Mouse (Mus musculus) forebrain, embryonic 12.5 days (tissue): ENCODE results near the gene 4932438A13Rik. TPM values are rescaled to one million over a fixed set of nuclear protein-coding genes. Genes with fewer than 3 reads are reported as not detected.

Experiments used
- ATAC-seq: fragments of 200-750 bp; cut with Nextera tagmentation; 2 replicates; pipeline ENCODE4 v1.8.0; 2017; ENCODE audit warnings: moderate TSS enrichment; ENCODE audit not compliant: low FRiP score
- H3K27ac ChIP-seq: fragments of 300-500 bp; sonication (generic); 2 replicates; pipeline ENCODE4 v1.5.1; 2016; ENCODE audit warnings: mild to moderate bottlenecking
- H3K27me3 ChIP-seq: fragments of 300-500 bp; sonication (generic); 2 replicates; pipeline ENCODE4 v1.6.1; 2016; ENCODE audit warnings: mild to moderate bottlenecking
- H3K36me3 ChIP-seq: fragments of 300-500 bp; sonication (generic); replicated peaks from 2 replicates; pipeline ENCODE4 v1.6.1; 2016; ENCODE audit warnings: mild to moderate bottlenecking
- H3K4me1 ChIP-seq: fragments of 300-500 bp; sonication (generic); 2 replicates; pipeline ENCODE4 v1.6.1; 2016
- H3K4me2 ChIP-seq: fragments of 300-500 bp; sonication (generic); 2 replicates; pipeline ENCODE4 v1.6.1; 2016; ENCODE audit warnings: mild to moderate bottlenecking, moderate library complexity
- H3K4me3 ChIP-seq: fragments of 300-500 bp; sonication (generic); replicated peaks from 2 replicates; pipeline ENCODE4 v1.5.1; 2016; ENCODE audit warnings: mild to moderate bottlenecking
- H3K9ac ChIP-seq: fragments of 300-500 bp; sonication (generic); 2 replicates; pipeline ENCODE4 v1.6.1; 2016; ENCODE audit warnings: mild to moderate bottlenecking
- H3K9me3 ChIP-seq: fragments of 300-500 bp; sonication (generic); 2 replicates; pipeline ENCODE4 v1.6.1; 2016
- WGBS: fragments of 180-500 bp; shearing (Covaris S2); methylation state at CpG from one replicate; pipeline ENCODE4 v1.1.7; 2016; 5-methylcytosine and 5-hydroxymethylcytosine counted together
- polyA plus RNA-seq: library from polyadenylated mRNA; unstranded; fragments of >200 nt; fragmentation: Nextera tagmentation; extraction: Ambion mirVana; gene quantifications from 2 replicates; pipeline ENCODE4 v1.2.1, GENCODE M21; 2016

Gene 4932438A13Rik
- polyA plus RNA-seq, 1 experiment from 2014 or later: 57.0 TPM

DNA sequence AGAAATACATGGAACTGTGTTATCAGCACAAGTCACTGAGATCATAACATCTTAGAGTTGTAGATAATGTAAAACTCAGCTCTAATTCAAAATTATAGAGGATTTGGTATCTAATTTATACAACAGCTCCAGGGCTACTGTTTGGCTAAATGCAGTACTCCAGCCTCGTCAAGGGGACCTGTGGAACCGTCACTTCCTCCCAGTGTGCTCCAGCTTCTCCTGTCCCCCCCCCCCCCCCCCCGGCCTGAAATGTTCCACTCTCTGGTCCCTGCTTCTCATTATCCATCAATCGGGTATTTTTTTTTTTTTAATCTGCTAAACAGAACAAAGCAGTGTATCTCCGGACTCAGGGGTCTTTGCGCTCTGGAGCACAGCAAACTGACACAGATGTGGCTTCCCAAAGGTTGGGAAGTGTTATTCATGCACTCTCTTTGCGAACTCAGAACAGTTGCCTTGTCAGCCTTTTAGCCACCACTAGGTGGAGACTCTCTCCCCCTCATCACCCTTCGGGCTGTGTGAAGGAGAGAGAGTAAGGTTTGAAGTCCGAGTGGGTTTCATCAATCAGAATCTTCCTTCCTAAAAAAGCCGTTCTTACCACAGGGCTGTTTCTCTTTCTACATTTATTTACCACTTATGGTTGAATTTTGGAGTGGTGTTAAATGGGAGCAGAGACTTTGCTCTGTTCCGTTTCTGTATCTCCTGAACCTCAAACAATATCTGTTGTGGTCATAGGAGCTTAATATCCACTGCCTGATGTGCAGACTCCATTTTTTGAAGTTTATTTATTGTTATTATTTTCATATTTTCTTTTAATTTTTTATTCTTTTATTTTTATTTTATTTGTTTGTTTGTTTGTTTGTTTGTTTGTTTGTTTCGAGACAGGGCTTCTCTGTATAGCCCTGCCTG is 22.0 kb upstream of the 4932438A13Rik start:
- Histone ChIP-seq H3K4me2 (peak overlapping the region; percentile 33), H3K4me1 (0 out of 2 replicates have a peak, but pooled peaks cover 2% of the 10 kb centered on the region), H3K4me3 (no peak overlapping the region), H3K27me3 (no peaks in the 10 kb centered on the region), H3K36me3 (no peaks in the 10 kb centered on the region), H3K9me3 (no peaks in the 10 kb centered on the region), H3K27ac (no peak overlapping the region), H3K9ac (no peak overlapping the region)
- WGBS: 28% methylated on average over 11 of the region's 12 CpGs
- peak; percentile 88 for ATAC-seq

- no peaks in the 10 kb centered on the region for H3K27me3 ChIP-seq
- no peaks in the 10 kb centered on the region for H3K9me3 ChIP-seq
- no peak overlapping the region for H3K27ac ChIP-seq
- no peak overlapping the region for H3K9ac ChIP-seq
- H3K4me3 ChIP-seq: no peak overlapping the region
- no peaks in the 10 kb centered on the region for H3K4me1 ChIP-seq
- H3K4me2 ChIP-seq: no peak overlapping the region
- 73% methylated on average over 10 of the region's 10 CpGs for WGBS
- no peaks in the 10 kb centered on the region for H3K36me3 ChIP-seq
- ATAC-seq: no peak
Measured at GRCm38 (mm10) chr3:36853733-36854440, 9.0 kb upstream of the 4932438A13Rik start.

- H3K9me3 ChIP-seq: no peaks in the 10 kb centered on the region
- H3K36me3 ChIP-seq: peaks cover 8% of the 10 kb centered on the region
- peaks cover 5% of the 10 kb centered on the region for H3K4me1 ChIP-seq
- no peak overlapping the region for H3K9ac ChIP-seq
- no peak overlapping the region for H3K4me3 ChIP-seq
- no peak overlapping the region for H3K27ac ChIP-seq
- H3K27me3 ChIP-seq: no peaks in the 10 kb centered on the region
- 92% methylated on average over 3 of the region's 3 CpGs for WGBS
- no peak overlapping the region for H3K4me2 ChIP-seq
- ATAC-seq: no peak
Measured at GRCm38 (mm10) chr3:36861411-36862410, 1.2 kb upstream of the 4932438A13Rik start.

DNA sequence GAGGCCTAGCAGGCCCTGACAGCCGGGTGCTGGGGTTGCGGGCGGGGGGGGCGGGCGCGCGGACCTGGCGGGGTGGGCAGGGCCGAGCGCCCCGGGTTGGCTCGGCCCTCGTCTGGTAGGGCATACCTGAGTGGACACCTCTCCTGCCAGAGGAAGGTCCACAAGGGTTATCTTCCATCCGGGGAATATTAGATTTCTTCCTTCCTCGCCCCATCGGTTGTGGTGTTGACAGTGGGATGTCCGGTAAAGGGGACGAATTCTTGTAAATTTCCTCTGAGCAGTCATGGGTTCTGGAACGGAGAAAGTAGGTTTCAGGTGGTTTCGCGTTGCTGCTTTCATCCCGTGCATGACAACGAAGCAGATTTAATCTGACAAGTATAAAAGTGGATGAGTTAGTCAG is 523 bp downstream of the 4932438A13Rik start:
- H3K4me3 ChIP-seq: peak overlapping the region; percentile 76
- H3K4me2 ChIP-seq: peak overlapping the region; percentile 73
- peaks cover 5% of the 10 kb centered on the region for H3K4me1 ChIP-seq
- H3K27ac ChIP-seq: peak overlapping the region; percentile 71; the same call in 1 of the 2 replicates
- WGBS: 3% methylated on average over 22 of the region's 23 CpGs
- no peak for ATAC-seq
- peaks cover 16% of the 10 kb centered on the region for H3K36me3 ChIP-seq
- H3K9ac ChIP-seq: peak overlapping the region; percentile 88
- no peaks in the 10 kb centered on the region for H3K27me3 ChIP-seq
- no peaks in the 10 kb centered on the region for H3K9me3 ChIP-seq

GRCm38 (mm10) chr3:36863881-36864280 is 977 bp downstream of the 4932438A13Rik start:
- no peak overlapping the region for H3K27ac ChIP-seq
- peaks cover 16% of the 10 kb centered on the region for H3K36me3 ChIP-seq
- H3K9ac ChIP-seq: no peak overlapping the region
- no peaks in the 10 kb centered on the region for H3K27me3 ChIP-seq
- H3K4me1 ChIP-seq: peaks cover 5% of the 10 kb centered on the region
- ATAC-seq: no peak
- peak overlapping the region; percentile 76 for H3K4me3 ChIP-seq
- no peaks in the 10 kb centered on the region for H3K9me3 ChIP-seq
- 87% methylated on average over 4 of the region's 4 CpGs for WGBS
- H3K4me2 ChIP-seq: peak overlapping the region; percentile 73

- no peak overlapping the region for H3K4me3 ChIP-seq
- no peak overlapping the region for H3K9ac ChIP-seq
- no peaks in the 10 kb centered on the region for H3K27me3 ChIP-seq
- H3K9me3 ChIP-seq: no peaks in the 10 kb centered on the region
- no peak for ATAC-seq
- WGBS: 97% methylated on average over 4 of the region's 4 CpGs
- no peak overlapping the region for H3K4me2 ChIP-seq
- no peak overlapping the region for H3K27ac ChIP-seq
- H3K36me3 ChIP-seq: peaks cover 16% of the 10 kb centered on the region
- peaks cover 5% of the 10 kb centered on the region for H3K4me1 ChIP-seq
Measured at GRCm38 (mm10) chr3:36864466-36864865, 1.6 kb downstream of the 4932438A13Rik start.

DNA sequence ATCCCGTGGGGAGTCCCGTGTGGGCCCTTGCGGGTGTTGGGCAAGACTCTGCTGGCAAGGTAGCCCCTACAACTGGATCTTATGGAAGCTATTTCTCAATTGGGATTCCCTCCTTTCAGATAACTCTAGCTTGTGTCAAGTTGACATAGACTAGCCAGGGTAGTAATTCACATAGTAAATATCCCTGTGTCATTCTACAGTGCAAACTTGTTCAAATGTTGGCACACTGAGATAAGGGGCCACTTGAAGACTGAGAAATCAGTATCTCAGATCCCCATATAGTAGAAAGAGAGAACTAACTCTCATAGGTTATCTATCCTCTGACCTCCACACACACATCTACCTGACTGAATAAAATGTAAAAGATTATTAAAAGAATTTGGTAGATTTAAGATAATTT is 42.5 kb downstream of the 4932438A13Rik start:
- Histone ChIP-seq H3K27me3 (no peaks in the 10 kb centered on the region), H3K9me3 (no peaks in the 10 kb centered on the region), H3K36me3 (peaks cover 7% of the 10 kb centered on the region), H3K4me3 (no peak overlapping the region), H3K27ac (no peak overlapping the region), H3K9ac (no peak overlapping the region), H3K4me2 (no peak overlapping the region), H3K4me1 (no peaks in the 10 kb centered on the region)
- ATAC-seq: no peak
- WGBS: 95% methylated on average over 3 of the region's 3 CpGs

DNA sequence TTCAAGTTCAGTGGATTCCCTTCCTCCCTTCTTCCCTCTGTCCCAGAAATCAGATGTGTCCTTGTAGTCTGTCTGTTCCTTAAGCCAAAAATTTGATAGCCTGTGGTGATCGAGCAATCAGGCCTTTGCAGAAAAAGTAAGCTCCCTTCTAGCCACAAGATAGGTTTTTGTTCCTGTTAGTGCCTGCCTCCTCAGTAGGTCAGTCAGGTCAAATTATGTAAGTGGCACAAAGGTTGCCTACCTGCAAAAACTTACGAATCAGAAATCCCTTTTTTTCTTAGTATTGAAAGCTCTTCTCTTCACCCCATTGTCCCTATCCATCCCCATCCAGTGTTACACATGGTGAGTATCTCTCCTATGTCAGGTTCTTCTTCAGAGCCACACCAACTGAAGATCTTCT is 54.9 kb downstream of the 4932438A13Rik start:
- Histone ChIP-seq H3K36me3 (peaks cover 6% of the 10 kb centered on the region; the same call in 1 of the 2 replicates), H3K9me3 (no peaks in the 10 kb centered on the region), H3K27me3 (no peaks in the 10 kb centered on the region), H3K4me2 (no peak overlapping the region), H3K4me3 (no peak overlapping the region), H3K27ac (no peak overlapping the region), H3K9ac (no peak overlapping the region), H3K4me1 (no peaks in the 10 kb centered on the region)
- ATAC-seq: no peak
- 84% methylated on average over 2 of the region's 2 CpGs for WGBS

DNA sequence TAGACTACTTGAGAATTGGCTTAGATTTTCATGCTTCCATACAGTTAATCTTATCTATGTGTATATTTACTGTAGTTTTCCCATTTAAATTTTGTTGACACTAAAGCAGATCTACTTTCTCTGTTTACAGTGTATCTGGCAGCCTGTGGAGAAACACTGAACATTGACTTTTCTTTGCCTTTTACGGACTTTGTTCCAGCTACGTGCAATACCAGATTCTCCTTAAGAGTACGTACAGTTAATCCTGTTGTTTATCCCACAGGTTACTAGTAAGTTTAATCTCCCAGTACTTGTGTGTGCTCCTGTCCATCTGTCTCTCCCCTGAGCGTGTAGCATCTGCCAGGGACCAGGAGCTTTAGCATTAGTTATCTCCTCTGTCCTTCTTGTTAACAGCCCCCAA is 55.4 kb downstream of the 4932438A13Rik start:
- Histone ChIP-seq H3K27ac (no peak overlapping the region), H3K4me3 (no peak overlapping the region), H3K4me1 (no peaks in the 10 kb centered on the region), H3K9me3 (no peaks in the 10 kb centered on the region), H3K27me3 (no peaks in the 10 kb centered on the region), H3K4me2 (no peak overlapping the region), H3K36me3 (peaks cover 6% of the 10 kb centered on the region; the same call in 1 of the 2 replicates), H3K9ac (no peak overlapping the region)
- no peak for ATAC-seq
- WGBS: 96% methylated on average over 4 of the region's 4 CpGs

GRCm38 (mm10) chr3:36941572-36941971 is 78.7 kb downstream of the 4932438A13Rik start:
- Histone ChIP-seq H3K9ac (no peak overlapping the region), H3K4me3 (no peak overlapping the region), H3K27ac (no peak overlapping the region), H3K27me3 (no peaks in the 10 kb centered on the region), H3K9me3 (no peaks in the 10 kb centered on the region), H3K4me2 (no peak overlapping the region), H3K36me3 (0 out of 2 replicates have a peak, but pooled peaks cover 8% of the 10 kb centered on the region), H3K4me1 (peaks cover 3% of the 10 kb centered on the region; the same call in 1 of the 2 replicates)
- 13% methylated on average over 5 of the region's 5 CpGs for WGBS
- no peak for ATAC-seq

- Histone ChIP-seq H3K9ac (no peak overlapping the region), H3K9me3 (no peaks in the 10 kb centered on the region), H3K4me1 (peaks cover 3% of the 10 kb centered on the region; the same call in 1 of the 2 replicates), H3K27ac (no peak overlapping the region), H3K4me3 (no peak overlapping the region), H3K36me3 (0 out of 2 replicates have a peak, but pooled peaks cover 5% of the 10 kb centered on the region), H3K4me2 (no peak overlapping the region), H3K27me3 (no peaks in the 10 kb centered on the region)
- no peak for ATAC-seq
- 80% methylated on average over 6 of the region's 6 CpGs for WGBS
Measured at GRCm38 (mm10) chr3:36942108-36942507, 79.2 kb downstream of the 4932438A13Rik start.
